Comparison of ENCODE assay signal across 8 mouse cellular contexts in the genomic region with DNA sequence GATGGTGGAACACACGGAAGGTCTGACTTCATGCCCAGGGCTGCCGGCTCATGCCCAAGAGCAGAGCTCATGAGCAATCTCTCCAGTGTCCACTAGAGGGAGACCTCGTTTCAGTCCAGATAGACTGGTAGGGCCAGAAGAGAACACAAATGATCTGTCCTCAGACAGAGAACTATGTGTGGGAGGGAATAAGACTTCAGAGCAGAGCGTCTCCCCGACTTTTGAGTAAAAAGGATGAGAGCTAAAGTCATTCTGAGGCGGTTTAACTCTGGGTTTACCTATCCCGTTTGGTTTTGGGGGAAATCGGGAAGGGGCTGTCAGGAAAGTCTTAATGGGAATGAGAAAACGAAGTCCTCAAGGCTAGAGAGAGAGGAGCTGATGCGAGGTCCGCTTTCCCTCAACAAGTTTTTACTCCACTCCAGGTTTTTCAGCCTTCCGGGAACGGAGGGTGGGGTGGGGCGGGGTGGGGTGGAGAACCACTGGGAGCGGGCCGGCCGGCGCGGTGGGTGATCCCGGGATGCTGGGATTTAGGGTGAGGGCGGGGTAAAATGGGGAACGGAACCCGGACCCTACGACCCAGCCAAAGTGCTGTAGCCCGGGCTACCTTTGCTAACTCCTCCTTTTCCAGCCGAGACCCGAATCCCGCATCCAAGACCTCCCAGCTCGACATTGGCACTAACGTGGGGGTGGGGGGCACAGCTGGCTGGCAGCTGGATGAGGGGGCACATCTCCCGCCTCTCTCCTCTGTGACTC. TPM values are rescaled to one million over a fixed set of nuclear protein-coding genes. Genes with fewer than 3 reads are reported as not detected.
DNase-seq lines count a peak whose midpoint lies in the region; ATAC-seq and TF ChIP-seq lines count a peak whose summit lies in the region.

No protein-coding gene starts in this region.

- peak overlapping the region; percentile 79 for H3K4me3 ChIP-seq in ES-Bruce4 (ENCODE audit: low read depth, low read length)
- H3K4me3 ChIP-seq in forebrain, embryonic 12.5 days (replicated peaks): peak overlapping the region; percentile 41
- peak overlapping the region; percentile 46 for H3K4me3 ChIP-seq in heart, postnatal 0 days (ENCODE audit: low read depth, low read length)
- peak overlapping the region; percentile 24 for H3K4me3 ChIP-seq in liver, postnatal 0 days (ENCODE audit: low read depth, low read length)
- peak overlapping the region; percentile 28 for H3K4me3 ChIP-seq in neural tube, embryonic 14.5 days (ENCODE audit: low read depth, low read length)

- H3K27ac ChIP-seq in ES-Bruce4 (ENCODE audit: insufficient read depth, low read length): peak overlapping the region; percentile 94
- peak overlapping the region; percentile 66 for H3K27ac ChIP-seq in forebrain, embryonic 12.5 days
- H3K27ac ChIP-seq in heart, postnatal 0 days (ENCODE audit: low read depth): peak overlapping the region; percentile 41; the same call in 1 of the 2 replicates
- H3K27ac ChIP-seq in liver, postnatal 0 days (ENCODE audit: low read depth): no peak overlapping the region
- peak overlapping the region; percentile 12; the same call in 1 of the 2 replicates for H3K27ac ChIP-seq in neural tube, embryonic 14.5 days (ENCODE audit: low read depth, low read length)

- 0 out of 2 replicates have a peak, but pooled peaks have one; percentile 42 for TF ChIP-seq EP300 in ES-Bruce4 (IDR thresholded peaks at IDR 0.05; ENCODE audit: insufficient read depth, low read depth, low read length)
- no peak for TF ChIP-seq EP300 in heart, postnatal 0 days (IDR thresholded peaks at IDR 0.05; ENCODE audit: low read depth)
- TF ChIP-seq EP300 in liver, postnatal 0 days (IDR thresholded peaks at IDR 0.05; ENCODE audit: low read depth): no peak

- H3K9me3 ChIP-seq in ES-Bruce4 (replicated peaks; ENCODE audit: control insufficient read depth, insufficient read depth, low read length, poor library complexity, severe bottlenecking): no peaks in the 10 kb centered on the region
- H3K9me3 ChIP-seq in forebrain, embryonic 12.5 days: no peaks in the 10 kb centered on the region
- no peaks in the 10 kb centered on the region for H3K9me3 ChIP-seq in heart, postnatal 0 days (replicated peaks; ENCODE audit: control insufficient read depth, low read length)
- no peaks in the 10 kb centered on the region for H3K9me3 ChIP-seq in liver, postnatal 0 days (ENCODE audit: low read length)
- H3K9me3 ChIP-seq in neural tube, embryonic 14.5 days (ENCODE audit: control insufficient read depth, low read length): no peaks in the 10 kb centered on the region

- H3K4me1 ChIP-seq in ES-Bruce4 (ENCODE audit: control insufficient read depth, insufficient read depth, low read length): peaks cover 2% of the 10 kb centered on the region
- peaks cover 38% of the 10 kb centered on the region for H3K4me1 ChIP-seq in forebrain, embryonic 12.5 days
- H3K4me1 ChIP-seq in heart, postnatal 0 days (ENCODE audit: control insufficient read depth, insufficient read depth): peaks cover 3% of the 10 kb centered on the region; the same call in 1 of the 2 replicates
- peaks cover 18% of the 10 kb centered on the region for H3K4me1 ChIP-seq in liver, postnatal 0 days (ENCODE audit: insufficient read depth)
- H3K4me1 ChIP-seq in neural tube, embryonic 14.5 days (ENCODE audit: control insufficient read depth, insufficient read depth, low read length): peaks cover 10% of the 10 kb centered on the region

- ATAC-seq in forebrain, embryonic 12.5 days (ENCODE audit: low FRiP score): peak; percentile 75
- ATAC-seq in heart, postnatal 0 days (ENCODE audit: insufficient read depth, low read depth): peak; percentile 83
- peak; percentile 83 for ATAC-seq in liver, postnatal 0 days
- peak; percentile 80; the same call in 1 of the 2 replicates for ATAC-seq in neural tube, embryonic 14.5 days (ENCODE audit: low read depth)

- TF ChIP-seq CTCF in ES-Bruce4 (IDR thresholded peaks at IDR 0.05; ENCODE audit: low read depth, low read length): peak; percentile 74
- peak; percentile 95 for TF ChIP-seq CTCF in heart, postnatal 0 days (IDR thresholded peaks at IDR 0.05; ENCODE audit: low read depth)
- TF ChIP-seq CTCF in liver, postnatal 0 days (IDR thresholded peaks at IDR 0.05; ENCODE audit: low read depth): peak; percentile 94

- no peaks in the 10 kb centered on the region for H3K27me3 ChIP-seq in ES-Bruce4 (ENCODE audit: control insufficient read depth, insufficient read depth, low read length, poor library complexity, severe bottlenecking)
- peaks cover 42% of the 10 kb centered on the region for H3K27me3 ChIP-seq in forebrain, embryonic 12.5 days
- H3K27me3 ChIP-seq in heart, postnatal 0 days (ENCODE audit: control insufficient read depth, insufficient read depth, low read length): peaks cover 34% of the 10 kb centered on the region
- H3K27me3 ChIP-seq in liver, postnatal 0 days (ENCODE audit: insufficient read depth, low read length): peaks cover 40% of the 10 kb centered on the region
- peaks cover 6% of the 10 kb centered on the region for H3K27me3 ChIP-seq in neural tube, embryonic 14.5 days (ENCODE audit: control insufficient read depth, insufficient read depth, low read length)

- no peak for TF ChIP-seq POLR2A in ES-Bruce4 (IDR thresholded peaks at IDR 0.05; ENCODE audit: insufficient read depth, low read length)

- DNase-seq in c-Kit-positive CD71-positive TER-119-positive erythroid progenitor cells, embryonic 14.5 days (ENCODE audit: low spot score): peak; percentile 85
- peak; percentile 88 for DNase-seq in heart, postnatal 0 days (ENCODE audit: low spot score)
- peak; percentile 86 to 92 for DNase-seq in kidney, postnatal 4 days
- DNase-seq in liver, postnatal 0 days: peak; percentile 85
- DNase-seq in testis, postnatal 10 days (ENCODE audit: low spot score): peak; percentile 88

- WGBS in forebrain, embryonic 12.5 days: under 1% methylated on average over 31 of the region's 31 CpGs
- WGBS in heart, postnatal 0 days: under 1% methylated on average over 31 of the region's 31 CpGs
- WGBS in liver, postnatal 0 days (ENCODE audit: insufficient replicate concordance): 1% methylated on average over 25 of the region's 31 CpGs
- WGBS in neural tube, embryonic 14.5 days: under 1% methylated on average over 30 of the region's 31 CpGs

- peak overlapping the region; percentile 88 for H3K9ac ChIP-seq in ES-Bruce4 (ENCODE audit: low read depth, poor library complexity, severe bottlenecking)
- peak overlapping the region; percentile 44; the same call in 1 of the 2 replicates for H3K9ac ChIP-seq in forebrain, embryonic 12.5 days
- peak overlapping the region; percentile 21; the same call in 1 of the 2 replicates for H3K9ac ChIP-seq in heart, postnatal 0 days (replicated peaks; ENCODE audit: low read depth, low read length)
- no peak overlapping the region; the same call in 1 of the 2 replicates for H3K9ac ChIP-seq in liver, postnatal 0 days (replicated peaks)
- no peak overlapping the region for H3K9ac ChIP-seq in neural tube, embryonic 14.5 days (replicated peaks; ENCODE audit: low read depth, low read length)

- peak overlapping the region; percentile 78 for H3K4me2 ChIP-seq in forebrain, embryonic 12.5 days
- H3K4me2 ChIP-seq in heart, postnatal 0 days (ENCODE audit: low read depth, low read length): peak overlapping the region; percentile 78
- H3K4me2 ChIP-seq in liver, postnatal 0 days (ENCODE audit: low read depth, low read length): peak overlapping the region; percentile 70
- peak overlapping the region; percentile 55 for H3K4me2 ChIP-seq in neural tube, embryonic 14.5 days (ENCODE audit: low read depth, low read length)

- H3K36me3 ChIP-seq in ES-Bruce4 (ENCODE audit: control insufficient read depth, insufficient read depth, low read length, poor library complexity, severe bottlenecking): 0 out of 2 replicates have a peak, but pooled peaks cover 2% of the 10 kb centered on the region
- no peaks in the 10 kb centered on the region for H3K36me3 ChIP-seq in forebrain, embryonic 12.5 days (replicated peaks)
- no peaks in the 10 kb centered on the region for H3K36me3 ChIP-seq in heart, postnatal 0 days (replicated peaks; ENCODE audit: control insufficient read depth, insufficient read depth, low read length)
- no peaks in the 10 kb centered on the region for H3K36me3 ChIP-seq in liver, postnatal 0 days (replicated peaks; ENCODE audit: insufficient read depth, low read length)
- no peaks in the 10 kb centered on the region for H3K36me3 ChIP-seq in neural tube, embryonic 14.5 days (ENCODE audit: control insufficient read depth, insufficient read depth, low read length)

RNA-seq across cellular contexts. Expression of gene Gli1, which starts 2.7 kb away (rescaled TPM):
- 19.8 and 21.4 TPM in 2 replicates for polyA plus RNA-seq in ES-Bruce4 (2011; ENCODE audit: insufficient read depth, insufficient read length, low read depth, missing spikeins)
- polyA plus RNA-seq in forebrain, embryonic 12.5 days (2016; fragmentation: Nextera tagmentation; extraction: Ambion mirVana): 3.2 and 3.6 TPM in 2 replicates
- 1.1 TPM in 1 of 2 replicates, not detected in the other for total RNA-seq in heart, postnatal 0 days (2014; rRNA removed; ENCODE audit: low replicate concordance)
- polyA plus RNA-seq in heart, postnatal 0 days (2015; fragmentation: Nextera tagmentation; extraction: Ambion mirVana): 0.51 and 0.59 TPM in 2 replicates
- 0.04 TPM in 2 replicates for polyA plus RNA-seq in liver, postnatal 0 days (2015; fragmentation: Nextera tagmentation; extraction: Ambion mirVana)
- 0.87 and 1.5 TPM in 2 replicates for polyA plus RNA-seq in neural tube, embryonic 14.5 days (2014; fragmentation: Nextera tagmentation; extraction: Ambion mirVana)

RNA-seq across cellular contexts. Expression of gene Inhbe, which starts 15.1 kb away (rescaled TPM):
- not detected in 2 replicates for polyA plus RNA-seq in ES-Bruce4 (2011; ENCODE audit: insufficient read depth, insufficient read length, low read depth, missing spikeins)
- polyA plus RNA-seq in forebrain, embryonic 12.5 days (2016; fragmentation: Nextera tagmentation; extraction: Ambion mirVana): 0.06 TPM in 1 of 2 replicates, not detected in the other
- not detected in 2 replicates for total RNA-seq in heart, postnatal 0 days (2014; rRNA removed; ENCODE audit: low replicate concordance)
- polyA plus RNA-seq in heart, postnatal 0 days (2015; fragmentation: Nextera tagmentation; extraction: Ambion mirVana): not detected in 2 replicates
- 18.4 and 29.0 TPM in 2 replicates for polyA plus RNA-seq in liver, postnatal 0 days (2015; fragmentation: Nextera tagmentation; extraction: Ambion mirVana)
- 0.05 and 0.09 TPM in 2 replicates for polyA plus RNA-seq in neural tube, embryonic 14.5 days (2014; fragmentation: Nextera tagmentation; extraction: Ambion mirVana)

RNA-seq across cellular contexts. Expression of gene Arhgap9, which starts 17.3 kb away (rescaled TPM):
- 8.5 and 9.1 TPM in 2 replicates for polyA plus RNA-seq in ES-Bruce4 (2011; ENCODE audit: insufficient read depth, insufficient read length, low read depth, missing spikeins)
- polyA plus RNA-seq in forebrain, embryonic 12.5 days (2016; fragmentation: Nextera tagmentation; extraction: Ambion mirVana): 0.64 and 1.3 TPM in 2 replicates
- 0.73 and 0.97 TPM in 2 replicates for total RNA-seq in heart, postnatal 0 days (2014; rRNA removed; ENCODE audit: low replicate concordance)
- polyA plus RNA-seq in heart, postnatal 0 days (2015; fragmentation: Nextera tagmentation; extraction: Ambion mirVana): 1.4 and 1.8 TPM in 2 replicates
- 13.5 and 14.8 TPM in 2 replicates for polyA plus RNA-seq in liver, postnatal 0 days (2015; fragmentation: Nextera tagmentation; extraction: Ambion mirVana)
- polyA plus RNA-seq in neural tube, embryonic 14.5 days (2014; fragmentation: Nextera tagmentation; extraction: Ambion mirVana): 0.42 and 1.1 TPM in 2 replicates

RNA-seq across cellular contexts. Expression of gene Mars, which starts 27.5 kb away (rescaled TPM):
- polyA plus RNA-seq in ES-Bruce4 (2011; ENCODE audit: insufficient read depth, insufficient read length, low read depth, missing spikeins): 129 and 136 TPM in 2 replicates
- polyA plus RNA-seq in forebrain, embryonic 12.5 days (2016; fragmentation: Nextera tagmentation; extraction: Ambion mirVana): 177 and 183 TPM in 2 replicates
- total RNA-seq in heart, postnatal 0 days (2014; rRNA removed; ENCODE audit: low replicate concordance): 48.9 and 68.9 TPM in 2 replicates
- polyA plus RNA-seq in heart, postnatal 0 days (2015; fragmentation: Nextera tagmentation; extraction: Ambion mirVana): 62.4 and 64.6 TPM in 2 replicates
- polyA plus RNA-seq in liver, postnatal 0 days (2015; fragmentation: Nextera tagmentation; extraction: Ambion mirVana): 51.3 and 62.3 TPM in 2 replicates
- 117 and 123 TPM in 2 replicates for polyA plus RNA-seq in neural tube, embryonic 14.5 days (2014; fragmentation: Nextera tagmentation; extraction: Ambion mirVana)

RNA-seq across cellular contexts. Expression of gene Inhbc, which starts 31.1 kb away (rescaled TPM):
- not detected in 2 replicates for polyA plus RNA-seq in ES-Bruce4 (2011; ENCODE audit: insufficient read depth, insufficient read length, low read depth, missing spikeins)
- polyA plus RNA-seq in forebrain, embryonic 12.5 days (2016; fragmentation: Nextera tagmentation; extraction: Ambion mirVana): not detected in 2 replicates
- total RNA-seq in heart, postnatal 0 days (2014; rRNA removed; ENCODE audit: low replicate concordance): not detected in 2 replicates
- polyA plus RNA-seq in heart, postnatal 0 days (2015; fragmentation: Nextera tagmentation; extraction: Ambion mirVana): not detected in 2 replicates
- 21.0 and 27.2 TPM in 2 replicates for polyA plus RNA-seq in liver, postnatal 0 days (2015; fragmentation: Nextera tagmentation; extraction: Ambion mirVana)
- polyA plus RNA-seq in neural tube, embryonic 14.5 days (2014; fragmentation: Nextera tagmentation; extraction: Ambion mirVana): not detected in 2 replicates

Comparison
In these comparisons a context has a peak if more than half of its experiments do, and no peak if none do; other contexts are left out.
1. H3K4me3 ChIP-seq: peak in every context shown above with its lines; median percentile 79 in ES-Bruce4; 46 in heart, postnatal 0 days; 41 in forebrain, embryonic 12.5 days; 28 in neural tube, embryonic 14.5 days; 24 in liver, postnatal 0 days.
2. H3K9ac ChIP-seq: peak in ES-Bruce4 (single experiment), forebrain, embryonic 12.5 days (single experiment) and heart, postnatal 0 days (single experiment); none in liver, postnatal 0 days (single experiment) and neural tube, embryonic 14.5 days (single experiment).
3. RNA of gene Inhbe, which starts 15.1 kb away (polyA plus RNA-seq): 18.4 to 29.0 TPM in liver, postnatal 0 days; 0.05 to 0.09 TPM in neural tube, embryonic 14.5 days, not detected in ES-Bruce4, 0.06 TPM in forebrain, embryonic 12.5 days and not detected in heart, postnatal 0 days; every median in the first group is over 10 times any median in the second.
4. Peak in every context shown above with its lines, with median percentiles within 50 percentile points of each other: CTCF ChIP-seq, DNase-seq, ATAC-seq and H3K4me2 ChIP-seq.